Mouse (Mus musculus): ENCODE measurements around the gene Tada2a.

Tada2a gene

DNA sequence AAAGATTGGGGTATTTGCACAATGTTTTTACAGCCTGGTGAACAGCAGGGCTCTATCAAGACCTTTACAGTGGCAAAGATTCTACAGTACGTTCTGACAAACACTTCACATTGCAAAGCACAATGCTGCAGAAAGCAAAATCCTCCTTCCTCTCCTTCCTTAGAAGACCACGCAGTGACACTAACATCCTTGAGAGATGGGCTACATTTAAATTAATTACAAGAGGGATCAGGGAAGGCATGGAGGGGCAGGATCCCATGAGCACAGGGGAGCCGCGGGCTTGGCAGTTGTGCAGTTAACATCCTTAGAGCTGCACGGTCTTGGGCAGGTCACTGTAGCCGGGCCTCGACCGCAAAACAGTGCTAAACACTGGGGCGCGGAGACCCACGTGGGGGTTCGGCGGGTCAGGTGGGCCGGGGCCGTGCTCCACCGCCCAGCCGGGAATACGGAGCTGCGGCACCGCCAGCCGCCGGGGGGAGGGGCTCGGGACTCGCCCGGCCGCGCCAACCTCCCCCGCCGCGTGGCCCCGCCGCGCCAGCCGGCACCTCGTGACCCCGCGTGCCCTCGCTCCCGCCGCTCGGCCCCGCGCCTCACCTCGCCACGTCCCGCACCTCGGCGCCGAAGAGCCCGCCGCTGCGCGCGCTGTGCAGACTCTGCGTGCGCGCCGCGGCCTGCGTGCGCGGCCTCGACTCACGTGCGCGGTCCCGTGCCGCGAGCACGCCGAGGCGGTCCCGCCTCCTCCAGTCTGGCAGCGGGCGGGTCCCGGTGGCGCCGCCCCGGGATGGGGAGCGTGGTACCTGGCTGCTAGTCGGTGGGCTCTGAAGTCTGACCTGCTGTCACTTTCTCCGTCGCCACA lies at the start of gene Tada2a, which contains the start of gene Acaca:
Gene Tada2a, minus strand, starts transcription at position 658 of the 856 bp plus-strand sequence.
Gene Acaca, plus strand, starts transcription at position 730 of the 856 bp plus-strand sequence.
- peak; percentile 91 to 93 for DNase-seq

GRCm38 (mm10) chr11:84178571-84178970 lies 49.2 kb upstream of the Tada2a start:
- no peak for DNase-seq

- DNase-seq = no peak
Observed at GRCm38 (mm10) chr11:84172539-84173435, 43.4 kb upstream of the Tada2a start.

GRCm38 (mm10) chr11:84168701-84169288 lies 39.4 kb upstream of the Tada2a start:
- peak; percentile 52 for DNase-seq

DNA sequence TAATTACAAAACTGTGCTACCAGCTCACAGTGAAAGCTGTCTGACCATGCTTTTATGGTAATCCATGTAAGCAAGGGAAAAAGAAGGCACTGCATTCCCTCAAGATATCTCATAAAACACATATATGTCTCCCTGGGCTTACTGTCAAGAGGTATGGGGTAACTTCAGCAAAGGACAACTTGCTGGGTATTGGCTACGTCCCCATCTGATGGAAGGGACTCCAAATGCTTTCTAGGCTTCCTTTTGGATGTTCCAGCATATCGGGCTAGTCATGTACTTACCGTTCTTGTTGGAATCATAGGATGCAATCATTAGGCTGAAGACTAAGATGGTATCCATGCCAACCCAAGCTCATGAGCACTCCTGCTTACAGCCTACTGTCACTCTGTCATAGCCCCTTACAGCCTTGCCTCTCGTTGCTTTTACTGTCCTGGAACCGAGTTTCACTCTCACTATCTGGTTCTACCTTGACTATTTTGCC lies 37.7 kb upstream of the Tada2a start, which contains the start of gene Gm11437:
Gene Gm11437, minus strand, starts transcription at position 431 of the 481 bp plus-strand sequence.
- DNase-seq = no peak

GRCm38 (mm10) chr11:84164561-84164960 lies 35.2 kb upstream of the Tada2a start:
- DNase-seq = no peak

DNA sequence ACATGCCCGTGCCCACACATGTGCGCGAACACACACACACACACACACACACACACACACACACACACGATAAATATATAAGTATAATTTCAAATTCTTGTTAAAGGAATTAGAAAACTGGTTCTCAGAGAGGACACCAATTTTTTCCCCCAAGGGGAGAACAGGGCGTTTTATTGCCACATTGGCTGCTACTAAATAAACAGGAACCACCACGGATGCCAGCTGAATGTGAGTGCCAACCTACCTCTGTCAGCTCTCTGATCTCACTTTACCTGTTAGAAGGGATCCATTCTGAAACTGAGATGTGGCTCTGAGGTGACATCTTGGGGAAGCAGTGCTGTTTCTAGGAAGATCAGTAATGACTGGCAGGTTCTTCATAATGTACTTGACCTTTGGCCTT lies 34.7 kb upstream of the Tada2a start:
- no peak for DNase-seq

DNA sequence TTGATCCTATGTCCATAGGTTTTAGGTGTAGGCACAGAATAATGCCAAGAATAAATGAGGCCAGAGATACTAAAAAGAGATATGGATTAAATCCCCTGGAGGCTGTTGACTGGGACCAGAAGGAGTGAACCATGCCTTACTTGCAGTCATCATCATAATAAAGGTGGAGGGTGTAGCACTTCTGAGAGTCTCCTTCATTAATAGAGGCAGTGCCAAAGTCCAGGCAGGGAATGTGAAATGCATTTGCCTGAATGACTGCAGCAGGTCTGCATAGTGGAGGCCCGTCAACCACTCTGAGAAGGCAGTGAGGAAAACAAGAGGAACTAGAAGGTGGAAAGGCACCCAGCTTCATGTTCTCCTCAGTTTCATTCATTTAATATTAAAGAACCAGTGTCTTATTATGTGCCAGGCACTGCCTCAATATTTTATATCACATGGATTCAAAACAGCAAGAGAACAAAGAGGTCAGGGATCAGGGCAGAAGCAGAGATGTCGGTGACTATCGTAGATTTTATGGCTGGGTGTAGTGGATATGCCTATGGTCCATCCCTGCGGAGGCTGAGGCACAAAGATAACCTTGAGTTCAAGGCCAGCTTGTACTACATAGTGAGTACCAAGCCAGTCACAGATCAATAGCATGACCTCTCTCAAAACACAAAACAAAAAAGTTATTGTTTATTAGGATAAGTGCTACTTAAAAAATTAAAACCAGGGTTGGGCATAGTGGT lies 27.3 kb upstream of the Tada2a start:
- DNase-seq = no peak

DNA sequence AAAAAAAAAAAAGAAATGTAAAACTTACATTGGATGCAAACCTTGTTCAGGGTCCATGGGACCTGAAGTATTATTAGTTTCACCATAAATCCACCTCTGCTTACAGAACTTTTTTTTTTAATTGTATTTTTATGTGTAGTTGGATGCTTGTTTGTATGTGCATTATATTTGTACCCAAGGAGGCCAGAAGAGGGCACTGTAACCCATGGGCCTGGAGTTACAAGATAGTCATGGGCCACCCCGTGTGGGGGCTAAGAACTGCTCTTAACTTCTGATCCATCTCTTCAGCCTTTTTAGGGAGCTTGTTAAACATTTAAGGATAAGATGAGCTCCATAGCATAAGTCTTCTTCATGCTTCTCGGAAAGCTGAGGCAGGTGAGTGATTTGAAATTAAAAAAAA lies 21.5 kb upstream of the Tada2a start:
- peak; percentile 20 to 26 for DNase-seq

GRCm38 (mm10) chr11:84146081-84146480 lies 16.7 kb upstream of the Tada2a start:
- DNase-seq = no peak

- DNase-seq = no peak
Observed at GRCm38 (mm10) chr11:84145201-84145798, 15.9 kb upstream of the Tada2a start.

DNA sequence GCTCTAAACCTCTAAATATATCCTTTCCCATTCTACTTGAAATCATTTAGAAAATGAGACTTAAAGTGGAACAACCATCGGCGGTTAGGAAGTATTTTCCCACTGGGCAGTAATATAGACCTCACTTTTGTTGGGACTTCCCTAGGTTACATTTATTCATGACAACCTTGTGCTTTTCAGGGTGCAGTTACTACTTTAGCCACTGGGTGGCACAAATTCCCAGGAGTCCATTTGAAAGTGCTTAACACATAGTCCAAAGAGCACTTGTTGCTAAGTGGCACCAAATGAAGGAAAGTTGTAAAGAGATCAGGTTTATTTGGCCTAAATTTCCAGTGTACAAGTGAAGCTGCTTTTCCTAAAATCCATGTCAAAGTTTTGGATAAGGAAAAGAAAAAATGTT lies 12.4 kb upstream of the Tada2a start:
- peak; percentile 58 to 62 for DNase-seq

GRCm38 (mm10) chr11:84136453-84136852 lies 7.1 kb upstream of the Tada2a start:
- no peak for DNase-seq

GRCm38 (mm10) chr11:84134331-84134860 lies 5.0 kb upstream of the Tada2a start:
- no peak for DNase-seq

DNA sequence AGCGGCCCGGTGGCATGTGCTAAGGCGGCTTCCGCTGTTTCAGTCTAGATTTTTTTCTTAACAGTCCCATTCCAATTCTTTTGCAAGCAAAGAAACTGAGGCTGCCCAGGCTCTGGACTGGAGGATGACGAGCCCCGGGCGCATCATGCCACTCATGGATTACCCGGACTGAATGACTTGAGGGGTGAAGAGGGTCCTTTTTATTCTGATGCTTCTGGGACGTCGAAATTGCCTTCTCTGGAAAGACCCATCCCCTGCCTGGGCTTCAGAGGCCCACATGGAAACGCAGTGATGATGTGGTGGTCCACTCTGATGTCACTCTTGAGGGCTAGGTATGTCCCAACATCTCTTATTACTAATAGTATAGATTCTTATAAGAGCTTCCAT lies 392 bp upstream of the Tada2a start:
- no peak for DNase-seq

DNA sequence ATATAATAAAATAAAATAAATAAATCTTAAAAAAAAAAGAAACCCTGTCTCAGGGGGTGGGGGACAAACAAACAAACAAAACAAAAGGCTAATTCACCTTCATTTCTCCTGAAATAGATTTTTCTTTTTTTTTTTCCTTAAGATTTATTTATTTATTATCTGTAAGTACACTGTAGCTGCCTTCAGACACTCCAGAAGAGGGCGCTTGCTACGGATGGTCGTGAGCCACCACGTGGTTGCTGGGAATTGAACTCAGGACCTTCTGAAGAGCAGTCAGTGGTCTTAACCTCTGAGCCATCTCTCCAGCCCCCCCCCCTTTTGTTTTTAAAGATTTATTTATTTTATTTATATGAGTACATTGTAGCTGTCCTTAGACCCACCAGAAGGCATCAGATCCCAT lies 1.4 kb downstream of the Tada2a start:
- DNase-seq = peak; percentile 20 to 25

- no peak for DNase-seq
Observed at GRCm38 (mm10) chr11:84121051-84121956, 8.1 kb downstream of the Tada2a start.

GRCm38 (mm10) chr11:84117431-84117830 lies 12.0 kb downstream of the Tada2a start:
- no peak for DNase-seq

- no peak for DNase-seq
Observed at GRCm38 (mm10) chr11:84116221-84116620, 13.2 kb downstream of the Tada2a start.

DNA sequence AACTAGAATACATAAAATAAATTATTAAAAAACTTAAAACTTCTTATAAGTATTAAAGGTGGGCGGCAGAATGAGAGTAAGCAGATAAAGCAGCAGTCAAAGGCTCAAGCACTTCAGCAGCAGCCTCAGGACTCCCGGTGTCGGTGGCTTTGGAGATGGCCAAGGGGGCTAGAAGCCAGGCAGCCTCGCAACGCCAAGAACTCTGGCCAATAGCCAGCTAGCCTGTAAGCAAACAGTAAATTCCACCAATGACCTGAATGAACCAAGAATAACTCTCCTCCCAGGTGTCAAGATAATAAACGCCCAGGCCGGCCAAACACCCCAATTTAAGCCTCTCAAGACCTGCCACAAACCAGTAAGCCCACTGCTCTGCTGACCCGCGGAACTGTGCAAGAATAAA lies 13.8 kb downstream of the Tada2a start:
- peak; percentile 67 to 71 for DNase-seq

Data from cerebellum, postnatal 10 days (tissue).